Mouse (Mus musculus): ENCODE measurements at regions not wholly inside any gene's neighbourhood (a gene's known extent, or its start where the extent isn't known, plus 50 kb on each side); places are given as distances from the start of the nearest gene placed in this dataset.

DNA sequence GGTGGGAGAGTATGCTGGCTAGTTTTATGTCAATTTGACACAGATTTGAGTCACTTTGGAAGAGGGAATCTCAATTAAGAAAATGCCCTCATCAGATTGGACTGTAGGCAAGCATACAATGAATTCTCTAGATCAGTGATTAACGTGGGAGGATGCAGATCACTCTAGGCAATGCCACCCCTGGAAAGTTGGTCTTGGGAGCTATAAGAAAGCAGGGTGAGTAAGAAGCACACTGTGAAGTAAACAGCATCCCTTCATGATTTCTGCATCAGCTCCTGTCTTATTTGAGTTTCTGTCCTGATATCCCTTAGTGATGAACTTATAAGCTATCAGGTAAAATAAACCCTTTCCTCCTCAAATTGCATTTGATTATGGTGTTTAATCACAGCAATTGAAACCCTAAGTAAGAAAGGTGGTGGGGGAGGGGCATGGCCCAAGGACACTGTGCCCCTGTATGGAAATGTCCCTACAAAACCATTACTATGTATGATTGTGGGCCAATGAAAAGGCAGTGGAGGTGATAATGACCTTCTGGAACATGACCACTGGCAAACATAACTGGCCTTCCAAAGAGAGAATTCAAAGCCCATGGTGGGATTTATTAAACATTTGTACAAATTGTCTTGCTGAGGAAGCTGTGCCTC is 640.3 kb upstream of the Vstm2b start:
- DNase-seq (ENCODE audit: low read depth) = no peak

DNA sequence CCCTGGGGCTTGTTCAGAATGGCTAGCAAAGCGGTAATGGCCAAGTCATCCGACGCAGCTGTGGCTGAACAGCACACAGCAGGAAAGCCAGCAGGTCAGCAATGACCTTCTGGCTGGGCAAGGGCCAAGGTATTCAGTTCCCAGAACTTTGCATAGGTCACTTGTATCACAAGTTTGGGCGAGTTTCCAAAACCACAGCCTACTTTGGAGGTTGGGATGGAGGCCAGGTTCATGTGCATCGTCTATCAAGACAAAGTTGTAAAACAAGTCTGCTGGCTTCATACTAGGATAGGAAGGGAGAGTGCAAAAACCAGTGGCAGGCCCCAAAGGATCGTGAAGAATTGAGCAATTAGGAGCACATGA is 639.8 kb upstream of the Vstm2b start:
- peak; percentile 49 for DNase-seq (ENCODE audit: low read depth)

- peak; percentile 49 for DNase-seq (ENCODE audit: low read depth)
Observed at GRCm38 (mm10) chr7:40273459-40274072, 624.6 kb upstream of the Vstm2b start.

GRCm38 (mm10) chr7:40275078-40275477 is 623.0 kb upstream of the Vstm2b start:
- no peak for DNase-seq (ENCODE audit: low read depth)

GRCm38 (mm10) chr7:40275658-40276057 is 622.5 kb upstream of the Vstm2b start:
- DNase-seq (ENCODE audit: low read depth) = no peak

GRCm38 (mm10) chr7:40276116-40276515 is 622.0 kb upstream of the Vstm2b start:
- DNase-seq (ENCODE audit: low read depth) = no peak

GRCm38 (mm10) chr7:40290166-40290565 is 608.0 kb upstream of the Vstm2b start:
- no peak for DNase-seq (ENCODE audit: low read depth)

GRCm38 (mm10) chr7:40310558-40310957 is 587.6 kb upstream of the Vstm2b start:
- DNase-seq (ENCODE audit: low read depth) = no peak

- no peak for DNase-seq (ENCODE audit: low read depth)
Observed at GRCm38 (mm10) chr7:40321171-40321570, 577.0 kb upstream of the Vstm2b start.

DNA sequence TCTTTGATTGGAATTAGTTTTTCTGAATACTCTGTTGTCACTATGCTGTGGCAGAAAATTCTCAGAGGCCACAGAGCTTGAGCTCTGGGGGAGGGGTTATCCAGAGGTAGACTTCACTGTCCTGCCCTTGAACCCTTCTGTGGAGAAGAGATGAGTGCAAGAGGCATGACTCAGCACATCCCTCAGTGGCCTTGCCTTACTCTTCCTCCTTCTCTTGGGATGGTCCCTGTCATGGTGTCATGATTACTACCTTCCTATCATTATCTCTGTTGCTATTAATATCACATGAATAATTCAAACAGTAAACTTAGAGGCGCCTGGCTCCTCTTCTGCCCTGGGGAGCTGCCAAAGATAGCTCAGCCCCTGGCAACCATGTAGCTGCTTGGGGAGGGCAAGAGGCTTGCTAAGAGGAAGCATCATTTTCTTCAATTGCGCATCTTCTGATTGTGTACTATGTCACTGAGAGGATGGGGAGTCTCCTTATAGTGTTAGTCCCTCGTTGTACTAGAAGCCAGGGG is 572.9 kb upstream of the Vstm2b start:
- no peak for DNase-seq (ENCODE audit: low read depth)

GRCm38 (mm10) chr7:40332455-40332854 is 565.7 kb upstream of the Vstm2b start:
- no peak for DNase-seq (ENCODE audit: low read depth)

DNA sequence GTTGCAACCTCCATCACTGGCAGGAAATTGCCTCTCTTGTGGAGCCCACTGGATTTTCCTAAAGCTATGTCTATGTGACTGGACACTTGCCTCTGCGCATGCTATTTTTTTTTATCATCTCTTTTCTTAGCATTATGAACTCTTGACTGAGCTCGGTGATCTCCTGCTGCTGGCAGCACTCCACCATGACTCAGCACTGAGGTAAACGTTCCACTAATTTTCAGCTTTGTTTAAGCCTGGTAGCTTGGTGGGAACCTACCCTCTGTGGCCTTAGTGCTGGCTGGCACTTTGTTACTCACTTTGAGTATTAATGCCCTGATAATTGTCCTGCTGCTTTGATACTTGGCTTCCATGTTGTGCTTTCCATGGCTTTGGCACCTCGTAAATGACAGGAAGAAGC is 545.8 kb upstream of the Vstm2b start:
- peak; percentile 16 for DNase-seq (ENCODE audit: low read depth)

GRCm38 (mm10) chr7:40362719-40363118 is 535.4 kb upstream of the Vstm2b start:
- no peak for DNase-seq (ENCODE audit: low read depth)

DNA sequence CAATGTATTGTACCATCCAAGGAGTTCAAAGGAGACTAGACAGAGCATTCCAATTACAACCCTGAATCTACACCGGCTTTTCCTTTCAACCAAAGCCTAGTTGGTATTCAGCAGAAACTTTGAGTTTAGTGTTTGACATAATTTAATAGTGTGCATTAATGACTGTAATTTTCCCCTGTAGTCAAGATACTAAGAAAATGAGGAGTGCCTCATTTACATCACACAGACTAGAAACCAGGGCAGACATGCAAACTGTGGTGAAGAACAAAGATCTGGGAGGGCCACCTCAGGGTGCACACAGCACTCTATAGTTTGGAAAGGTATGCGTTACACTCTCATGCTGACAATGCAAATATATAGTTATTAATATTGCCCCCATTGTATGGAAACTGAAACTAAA is 525.4 kb upstream of the Vstm2b start:
- DNase-seq (ENCODE audit: low read depth) = no peak

GRCm38 (mm10) chr7:40377839-40378238 is 520.3 kb upstream of the Vstm2b start:
- DNase-seq (ENCODE audit: low read depth) = no peak

- DNase-seq (ENCODE audit: low read depth) = no peak
Observed at GRCm38 (mm10) chr7:40381244-40381643, 516.9 kb upstream of the Vstm2b start.

DNA sequence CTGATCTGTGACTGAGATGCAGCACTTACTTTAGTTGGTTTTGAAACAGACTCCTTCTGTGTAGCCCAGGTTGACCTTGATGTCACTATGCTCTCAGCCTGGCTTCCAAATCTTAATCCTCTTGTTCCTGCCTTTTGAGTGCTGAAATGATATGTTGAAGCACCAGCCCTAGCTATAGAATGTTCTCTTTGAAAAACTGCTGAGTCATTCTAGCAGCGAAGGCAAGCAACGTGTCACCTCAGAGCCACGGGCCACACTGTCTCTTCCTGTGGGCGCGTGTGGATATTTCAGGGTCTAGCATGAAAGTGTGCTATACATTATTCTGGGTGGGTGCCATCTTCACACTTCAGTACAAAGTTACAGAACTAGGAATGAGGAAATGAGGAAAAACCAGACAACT is 510.0 kb upstream of the Vstm2b start:
- DNase-seq (ENCODE audit: low read depth) = no peak

DNA sequence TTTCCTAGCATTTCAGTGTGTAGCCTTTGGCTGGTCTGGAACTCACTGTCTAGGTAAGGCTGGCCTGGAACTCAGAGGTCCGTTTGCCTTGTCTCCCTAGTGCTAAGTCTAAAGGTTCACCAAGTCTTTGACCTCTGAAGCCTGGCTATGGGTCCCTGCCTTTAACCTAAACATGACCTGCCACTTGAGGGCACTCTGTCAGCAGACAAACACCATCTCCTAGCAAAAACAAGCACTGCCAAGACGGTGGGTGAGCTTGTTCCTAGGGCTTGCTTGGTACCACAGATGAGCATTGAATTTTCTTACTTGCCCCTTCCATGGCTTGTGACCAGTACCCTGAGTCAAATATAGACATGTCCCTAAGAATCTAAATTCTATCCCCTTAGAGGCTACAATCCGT is 508.3 kb upstream of the Vstm2b start:
- no peak for DNase-seq (ENCODE audit: low read depth)

DNA sequence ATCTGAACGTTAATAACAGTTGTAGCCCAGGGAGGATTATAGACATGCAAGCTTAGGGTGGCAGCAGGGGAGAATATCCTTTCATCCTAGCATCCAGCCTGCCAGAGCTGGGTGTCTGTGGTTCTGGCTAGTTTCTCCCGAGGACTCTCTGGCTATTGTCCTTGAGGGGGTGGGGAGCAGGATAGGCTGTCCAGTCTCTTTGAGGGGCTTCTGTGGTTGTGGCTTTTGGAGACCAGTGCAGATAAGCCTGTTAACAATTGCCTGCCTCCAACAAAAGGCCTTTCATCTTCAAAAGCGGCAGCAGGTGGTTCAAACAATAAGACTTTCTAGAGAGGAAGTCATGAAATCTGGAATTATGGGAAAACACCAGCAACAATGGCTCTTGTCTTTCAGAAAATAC is 507.2 kb upstream of the Vstm2b start:
- no peak for DNase-seq (ENCODE audit: low read depth)

- DNase-seq (ENCODE audit: low read depth) = no peak
Observed at GRCm38 (mm10) chr7:40391626-40392025, 506.5 kb upstream of the Vstm2b start.

GRCm38 (mm10) chr7:40392207-40392606 is 505.9 kb upstream of the Vstm2b start:
- no peak for DNase-seq (ENCODE audit: low read depth)

- DNase-seq (ENCODE audit: low read depth) = no peak
Observed at GRCm38 (mm10) chr7:40392699-40393098, 505.4 kb upstream of the Vstm2b start.

- DNase-seq (ENCODE audit: low read depth) = no peak
Observed at GRCm38 (mm10) chr7:40398266-40398665, 499.9 kb upstream of the Vstm2b start.

GRCm38 (mm10) chr7:40419332-40419731 is 478.8 kb upstream of the Vstm2b start:
- no peak for DNase-seq (ENCODE audit: low read depth)
